Mouse (Mus musculus) liver, embryonic 16.5 days (tissue): ENCODE results near the gene Slc41a3. TPM values are rescaled to one million over a fixed set of nuclear protein-coding genes. Genes with fewer than 3 reads are reported as not detected.

Source experiments
- ATAC-seq: fragments of 200-750 bp; cut with Nextera tagmentation; 2 replicates; pipeline ENCODE4 v1.8.0; 2017; ENCODE audit warnings: low read depth, mild to moderate bottlenecking, moderate number of reproducible peaks, moderate library complexity
- H3K27ac ChIP-seq: fragments of 300-500 bp; sonication (generic); 2 replicates; pipeline ENCODE4 v1.5.1; 2014; ENCODE audit warnings: mild to moderate bottlenecking, low read length
- H3K27me3 ChIP-seq: fragments of 300-500 bp; sonication (generic); 2 replicates; pipeline ENCODE4 v1.6.1; 2014; ENCODE audit warnings: low read depth, low read length, mixed read lengths; ENCODE audit not compliant: control insufficient read depth, insufficient read depth
- H3K36me3 ChIP-seq: fragments of 300-500 bp; sonication (generic); 2 replicates; pipeline ENCODE4 v1.6.1; 2014; ENCODE audit warnings: mild to moderate bottlenecking; ENCODE audit not compliant: control insufficient read depth, insufficient read depth
- H3K4me1 ChIP-seq: fragments of 300-500 bp; sonication (generic); 2 replicates; pipeline ENCODE4 v1.6.1; 2014; ENCODE audit warnings: low read depth, low read length, mixed read lengths; ENCODE audit not compliant: control insufficient read depth
- H3K4me2 ChIP-seq: fragments of 300-500 bp; sonication (generic); 2 replicates; pipeline ENCODE4 v1.6.1; 2014; ENCODE audit warnings: low read depth, low read length, mixed read lengths
- H3K4me3 ChIP-seq: fragments of 300-500 bp; sonication (generic); 2 replicates; pipeline ENCODE4 v1.5.1; 2014; ENCODE audit warnings: low read depth, mild to moderate bottlenecking, low read length
- H3K9ac ChIP-seq: fragments of 300-500 bp; sonication (generic); 2 replicates; pipeline ENCODE4 v1.6.1; 2014; ENCODE audit warnings: low read depth, low read length
- H3K9me3 ChIP-seq: fragments of 300-500 bp; sonication (generic); replicated peaks from 2 replicates; pipeline ENCODE4 v1.6.1; 2016; ENCODE audit warnings: low read length; ENCODE audit not compliant: control insufficient read depth
- WGBS: fragments of 180-500 bp; shearing (Covaris S2); extraction: QIAGEN DNeasy Blood & Tissue Kit; methylation state at CpG from one replicate; pipeline ENCODE4 v1.1.7; 2014; ENCODE audit not compliant: insufficient replicate concordance; 5-methylcytosine and 5-hydroxymethylcytosine counted together
- polyA plus RNA-seq: library from polyadenylated mRNA; unstranded; fragments of >200 nt; fragmentation: Nextera tagmentation; extraction: Ambion mirVana; gene quantifications from 2 replicates; pipeline ENCODE4 v1.2.1, GENCODE M21; 2015

Slc41a3 gene
- polyA plus RNA-seq, 1 experiment from 2014 or later: 49.8 TPM

DNA sequence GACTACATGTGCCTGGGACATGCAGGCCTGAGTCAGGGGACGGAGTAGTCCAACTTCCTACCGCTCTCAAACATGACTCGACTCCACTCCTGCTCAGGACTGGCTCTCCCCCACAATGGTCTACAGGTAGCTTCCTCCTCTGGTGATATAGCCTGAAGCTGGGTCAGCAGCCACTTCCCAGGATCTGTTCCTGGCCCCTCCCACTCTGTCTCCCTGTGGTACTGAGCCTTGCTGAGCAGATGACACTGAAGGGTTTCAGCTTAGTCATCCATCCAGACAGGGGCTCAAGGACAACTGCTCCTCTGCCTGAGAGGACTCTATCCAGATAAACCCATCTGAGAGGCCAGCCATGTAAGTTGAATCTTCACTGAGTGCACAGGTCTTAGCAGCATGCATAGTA lies 37.0 kb upstream of the Slc41a3 start:
- 58% methylated on average over 3 of the region's 3 CpGs for WGBS

DNA sequence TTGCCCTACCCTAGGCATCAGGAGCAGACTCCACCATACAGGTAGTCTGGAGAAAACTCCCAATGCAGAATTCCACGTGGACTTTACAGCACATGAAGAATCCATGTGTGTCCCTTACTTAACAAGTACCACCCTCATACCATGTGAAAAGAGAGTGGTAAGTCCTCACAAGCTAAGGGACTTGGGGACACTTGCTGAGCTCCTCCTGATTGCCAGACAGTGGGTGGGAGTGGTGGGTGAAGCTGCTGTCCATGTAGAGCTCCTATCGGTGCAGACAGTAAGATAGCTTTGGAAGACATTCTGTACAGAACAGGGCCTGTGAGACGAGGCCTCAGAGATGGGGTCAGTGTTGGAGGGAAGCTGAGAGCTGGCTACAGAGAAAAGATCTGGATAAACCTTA lies 36.6 kb upstream of the Slc41a3 start:
- Histone ChIP-seq H3K9me3 (no peaks in the 10 kb centered on the region), H3K27ac (no peak overlapping the region), H3K27me3 (no peaks in the 10 kb centered on the region), H3K4me1 (no peaks in the 10 kb centered on the region), H3K9ac (no peak overlapping the region), H3K4me2 (no peak overlapping the region), H3K4me3 (no peak overlapping the region), H3K36me3 (no peaks in the 10 kb centered on the region)
- 45% methylated on average over 3 of the region's 3 CpGs for WGBS
- ATAC-seq: no peak

More for the DNA sequence above, 37.0 kb upstream of the Slc41a3 start:
- no peak overlapping the region for H3K9ac ChIP-seq
- H3K36me3 ChIP-seq: no peaks in the 10 kb centered on the region
- no peaks in the 10 kb centered on the region for H3K4me1 ChIP-seq
- no peak for ATAC-seq
- H3K4me3 ChIP-seq: no peak overlapping the region
- no peaks in the 10 kb centered on the region for H3K27me3 ChIP-seq
- no peak overlapping the region for H3K27ac ChIP-seq
- no peak overlapping the region for H3K4me2 ChIP-seq
- no peaks in the 10 kb centered on the region for H3K9me3 ChIP-seq

DNA sequence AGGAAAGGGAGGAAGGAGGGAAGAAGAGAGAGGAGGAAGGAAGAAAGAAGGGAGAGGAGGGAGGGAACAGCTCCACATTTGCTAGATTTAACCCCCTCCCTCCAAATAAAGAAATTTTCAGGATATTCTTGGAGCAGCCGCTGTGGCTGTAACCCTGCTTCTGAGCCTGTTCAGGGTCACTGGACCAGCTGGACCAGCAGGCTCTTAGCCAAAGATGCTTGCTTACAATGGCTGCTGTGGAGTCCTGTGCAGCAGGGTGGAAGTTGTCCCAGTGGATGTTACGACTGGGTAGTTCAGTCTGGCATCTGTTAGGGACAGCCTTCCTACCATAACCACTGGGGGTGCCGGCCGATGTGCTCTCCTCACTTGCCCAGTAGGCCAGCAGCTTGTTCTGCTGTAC lies 35.8 kb upstream of the Slc41a3 start:
- Histone ChIP-seq H3K9ac (no peak overlapping the region), H3K9me3 (no peaks in the 10 kb centered on the region), H3K4me1 (no peaks in the 10 kb centered on the region), H3K27me3 (no peaks in the 10 kb centered on the region), H3K4me2 (no peak overlapping the region), H3K27ac (no peak overlapping the region), H3K36me3 (no peaks in the 10 kb centered on the region), H3K4me3 (no peak overlapping the region)
- ATAC-seq: no peak
- 80% methylated on average over 4 of the region's 4 CpGs for WGBS

DNA sequence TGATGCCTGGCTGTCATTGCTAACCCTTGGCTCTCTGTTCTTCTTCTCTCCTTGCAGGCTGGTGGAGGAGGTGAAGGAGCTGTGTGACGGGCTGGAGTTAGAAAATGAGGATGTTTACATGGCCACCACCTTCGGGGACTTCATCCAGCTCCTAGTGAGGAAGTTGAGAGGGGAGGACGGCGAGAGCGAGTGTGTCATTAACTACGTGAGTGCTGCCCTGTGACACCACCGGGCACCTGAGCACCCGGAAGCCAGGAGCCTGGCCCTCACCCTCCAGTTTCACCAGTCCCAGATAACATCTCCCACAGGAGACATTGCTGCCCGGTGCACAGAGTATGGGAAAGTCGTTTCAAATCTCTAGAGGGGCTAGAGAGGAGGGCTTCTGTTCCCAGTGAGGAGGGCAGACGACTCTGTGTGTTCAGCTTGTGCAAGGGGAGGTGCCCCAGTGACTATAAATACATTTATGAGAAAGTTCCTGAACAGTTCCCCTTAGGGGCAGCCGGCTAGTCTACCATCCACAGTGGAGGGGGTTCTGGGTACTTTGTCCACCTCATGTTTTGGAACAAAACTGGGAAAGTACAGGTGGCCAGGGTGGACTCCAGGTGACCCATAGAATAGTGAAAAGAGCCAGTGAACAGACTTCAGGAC lies 34.7 kb upstream of the Slc41a3 start:
- Histone ChIP-seq H3K9me3 (no peaks in the 10 kb centered on the region), H3K9ac (no peak overlapping the region), H3K27me3 (no peaks in the 10 kb centered on the region), H3K27ac (no peak overlapping the region), H3K36me3 (no peaks in the 10 kb centered on the region), H3K4me1 (no peaks in the 10 kb centered on the region), H3K4me2 (no peak overlapping the region), H3K4me3 (no peak overlapping the region)
- WGBS: 28% methylated on average over 12 of the region's 12 CpGs
- no peak for ATAC-seq

DNA sequence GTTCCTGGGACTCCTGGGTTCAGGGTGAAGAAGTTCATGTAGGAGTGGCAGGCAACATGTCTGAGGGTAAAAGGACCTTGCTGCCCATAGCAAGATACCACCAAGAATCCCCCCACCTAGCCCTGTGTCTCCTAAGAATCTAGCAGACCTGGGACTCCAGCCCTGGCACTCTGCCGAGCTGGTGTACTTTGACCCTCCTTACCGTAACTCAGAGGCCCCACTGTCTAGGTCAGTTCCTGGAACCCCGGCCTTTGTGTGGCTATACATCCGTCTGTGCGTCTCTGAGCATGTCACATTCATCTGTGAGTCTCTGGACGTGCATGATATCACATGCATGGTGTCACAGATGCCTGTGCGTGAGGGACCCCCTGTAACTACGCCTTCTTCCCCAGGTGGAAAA lies 34.1 kb upstream of the Slc41a3 start:
- ATAC-seq: no peak
- H3K36me3 ChIP-seq: no peaks in the 10 kb centered on the region
- no peak overlapping the region for H3K4me2 ChIP-seq
- H3K27ac ChIP-seq: no peak overlapping the region
- no peak overlapping the region for H3K9ac ChIP-seq
- no peaks in the 10 kb centered on the region for H3K9me3 ChIP-seq
- H3K4me1 ChIP-seq: no peaks in the 10 kb centered on the region
- WGBS: 57% methylated on average over 8 of the region's 8 CpGs
- H3K27me3 ChIP-seq: no peaks in the 10 kb centered on the region
- H3K4me3 ChIP-seq: no peak overlapping the region

DNA sequence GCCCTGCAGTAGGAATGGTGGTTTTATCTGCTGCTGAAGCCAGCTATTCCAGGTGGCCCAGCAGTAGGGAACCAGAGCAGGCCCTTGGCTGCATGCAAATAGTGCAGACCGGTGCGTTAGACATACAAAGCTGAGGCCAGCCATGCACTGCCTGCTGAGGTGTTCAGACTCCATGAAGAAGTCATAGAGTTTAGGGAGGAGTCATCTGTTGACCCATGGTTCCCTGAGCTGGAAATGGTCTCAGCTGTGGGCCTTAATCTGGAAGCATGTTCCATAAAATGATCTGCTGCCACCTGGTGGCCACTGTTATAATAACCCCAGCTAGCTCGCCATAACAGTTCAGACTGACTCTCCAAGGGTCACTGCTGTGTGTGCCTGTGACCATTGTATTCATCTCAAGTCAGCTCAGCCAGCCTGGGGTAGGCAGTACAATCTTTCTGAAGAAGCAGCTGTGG lies 29.2 kb upstream of the Slc41a3 start:
- no peak overlapping the region for H3K4me3 ChIP-seq
- no peaks in the 10 kb centered on the region for H3K36me3 ChIP-seq
- no peak overlapping the region for H3K27ac ChIP-seq
- no peaks in the 10 kb centered on the region for H3K27me3 ChIP-seq
- no peaks in the 10 kb centered on the region; the same call in 1 of the 2 replicates for H3K4me1 ChIP-seq
- 0 out of 2 replicates have a peak, but pooled peaks have one; percentile 12 for ATAC-seq
- H3K4me2 ChIP-seq: no peak overlapping the region
- H3K9me3 ChIP-seq: no peaks in the 10 kb centered on the region
- H3K9ac ChIP-seq: no peak overlapping the region
- WGBS: 45% methylated on average over 3 of the region's 3 CpGs

DNA sequence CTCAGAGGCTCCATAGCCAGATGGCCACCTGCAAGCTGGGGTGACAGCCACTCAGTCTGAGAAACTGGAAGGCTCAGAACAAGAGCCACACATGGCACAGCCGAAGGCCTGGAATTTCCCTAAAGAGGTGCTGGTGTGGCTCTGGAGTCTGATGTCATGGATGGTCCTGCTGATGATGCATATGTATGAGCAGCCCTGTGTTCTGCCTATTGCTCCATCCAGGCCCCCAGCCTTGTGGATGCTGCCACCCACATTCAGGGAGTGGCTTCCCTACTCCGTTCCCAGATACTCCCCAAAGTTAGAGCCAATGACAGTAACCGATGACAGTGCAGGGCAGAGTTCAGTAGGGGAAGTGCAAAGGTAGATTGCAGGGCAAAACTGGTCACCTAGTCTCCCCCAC lies 26.4 kb upstream of the Slc41a3 start:
- Histone ChIP-seq H3K4me1 (no peaks in the 10 kb centered on the region; the same call in 1 of the 2 replicates), H3K27ac (no peak overlapping the region), H3K9ac (no peak overlapping the region), H3K4me2 (no peak overlapping the region), H3K36me3 (no peaks in the 10 kb centered on the region), H3K4me3 (no peak overlapping the region), H3K9me3 (no peaks in the 10 kb centered on the region), H3K27me3 (no peaks in the 10 kb centered on the region)
- 44% methylated on average over 3 of the region's 3 CpGs for WGBS
- ATAC-seq: peak; percentile 94

DNA sequence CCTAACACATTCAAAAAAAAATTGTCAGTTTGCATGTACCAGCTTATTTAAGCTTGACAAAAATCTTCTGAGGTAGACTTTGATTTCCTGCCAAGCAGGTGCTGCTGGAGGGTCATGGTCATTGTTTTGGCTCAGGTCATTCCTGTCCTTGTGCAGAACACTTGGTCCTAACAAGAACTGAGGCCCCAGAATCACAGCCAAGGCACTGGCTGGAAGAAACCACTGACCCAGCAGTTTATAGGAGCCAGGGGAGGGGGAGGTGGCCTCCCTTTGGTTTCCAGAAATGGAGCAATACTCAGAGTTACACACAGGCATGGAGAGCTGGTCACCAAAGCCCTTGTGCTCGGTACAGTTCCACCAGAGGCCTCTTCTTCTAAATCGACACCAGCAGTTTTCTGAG lies 22.2 kb upstream of the Slc41a3 start:
- H3K36me3 ChIP-seq: no peaks in the 10 kb centered on the region
- H3K27ac ChIP-seq: no peak overlapping the region
- H3K4me2 ChIP-seq: no peak overlapping the region
- ATAC-seq: no peak
- WGBS: 53% methylated on average over 2 of the region's 2 CpGs
- H3K4me3 ChIP-seq: no peak overlapping the region
- no peaks in the 10 kb centered on the region for H3K27me3 ChIP-seq
- H3K9me3 ChIP-seq: no peaks in the 10 kb centered on the region
- no peak overlapping the region for H3K9ac ChIP-seq
- H3K4me1 ChIP-seq: no peaks in the 10 kb centered on the region; the same call in 1 of the 2 replicates

DNA sequence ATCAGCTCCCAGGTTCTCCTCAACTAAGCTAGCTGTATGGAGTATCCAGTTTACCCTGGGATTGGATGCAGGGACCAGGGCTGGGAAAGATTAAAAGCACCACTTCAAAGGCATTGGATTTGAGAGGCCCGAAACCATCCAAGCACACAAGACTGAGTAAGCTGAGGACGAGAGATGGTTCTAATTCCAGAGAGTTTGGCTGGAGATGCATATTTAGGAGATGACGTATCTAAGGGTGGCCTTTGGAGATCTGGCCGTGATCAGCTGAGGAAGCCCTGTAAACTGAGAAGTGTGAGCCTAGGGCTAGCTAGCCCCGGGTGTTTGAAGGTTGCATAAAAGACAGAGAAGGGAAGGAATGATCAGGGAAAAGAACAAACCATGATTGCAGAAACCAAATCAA lies 16.4 kb upstream of the Slc41a3 start:
- ATAC-seq: no peak
- Histone ChIP-seq H3K4me1 (no peaks in the 10 kb centered on the region), H3K4me3 (no peak overlapping the region), H3K36me3 (no peaks in the 10 kb centered on the region; the same call in 1 of the 2 replicates), H3K9me3 (no peaks in the 10 kb centered on the region), H3K27ac (no peak overlapping the region), H3K9ac (no peak overlapping the region), H3K4me2 (no peak overlapping the region), H3K27me3 (no peaks in the 10 kb centered on the region)
- WGBS: 55% methylated on average over 5 of the region's 5 CpGs
